Mouse (Mus musculus): ENCODE results near the gene Tbc1d9.

DNA sequence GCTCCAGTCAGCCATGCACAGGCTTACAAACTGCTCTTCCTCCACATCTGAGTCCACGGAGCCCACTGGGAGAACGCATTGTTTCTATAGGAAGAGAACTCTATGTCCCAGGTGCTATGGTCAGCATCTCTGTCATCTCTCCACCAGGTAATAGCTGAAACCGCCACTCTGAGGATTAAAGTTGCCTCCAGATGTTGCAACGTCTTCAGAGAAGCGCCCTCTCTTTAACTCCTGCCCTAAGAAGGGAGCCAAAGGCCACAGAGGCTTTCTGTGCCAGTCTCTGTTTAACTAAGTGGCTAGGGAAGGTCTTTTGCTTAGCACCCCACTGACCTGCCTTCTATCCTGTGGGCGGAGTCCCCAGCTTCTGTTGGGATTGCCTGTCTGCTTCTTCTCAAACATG lies 85.7 kb downstream of the Tbc1d9 start:
- no peak for TF ChIP-seq POLR2A (IDR thresholded peaks at IDR 0.05; ENCODE audit: low read depth, low read length)
- TF ChIP-seq CTCF (IDR thresholded peaks at IDR 0.05; ENCODE audit: borderline replicate concordance, insufficient read depth, low read length), result no peak
